In genomic region chr7:29489851-29490250, GRCm38 (mm10) we compare ENCODE assay signal across 11 mouse cellular contexts. TPM values are rescaled to one million over a fixed set of nuclear protein-coding genes. Genes with fewer than 3 reads are reported as not detected.
DNase-seq lines count a peak whose midpoint lies in the region; ATAC-seq lines count a peak whose summit lies in the region.
"Had no signal": no experiment of that assay in that cellular context is flagged by ENCODE, and none has a peak within 500 bp of the region (broad histone marks: within the 10 kb centered on the region; RNA-seq: fewer than 3 reads in every experiment).

No protein-coding gene starts in this region.

- peak; percentile 47 for DNase-seq in hindbrain, embryonic 11.5 days (ENCODE audit: low spot score)
- DNase-seq in 3134 (ENCODE audit: extremely low read depth, insufficient read length, low spot score) (peak; percentile 28), adipocyte (ENCODE audit: low spot score) (peak; percentile 11)
- DNase-seq in forebrain, embryonic 14.5 days (ENCODE audit: low spot score), result peak; percentile 62
- DNase-seq in cerebellum, adult 8-10 months, result no peak
- no peak for DNase-seq in kidney, postnatal 14 days
- DNase-seq: cerebellum, postnatal 14 days; right cerebral cortex, postnatal 4 days had no signal

- ATAC-seq in hindbrain, embryonic 11.5 days (ENCODE audit: low FRiP score), result no peak; the same call in 1 of the 2 replicates
- no peak for ATAC-seq in hindbrain, embryonic 16.5 days
- ATAC-seq in forebrain, embryonic 14.5 days, result peak; percentile 52; the same call in 1 of the 2 replicates
- no peak for ATAC-seq in cerebellum, adult (ENCODE audit: insufficient number of reproducible peaks, low FRiP score, low TSS enrichment)
- ATAC-seq: CD4-positive, CD25-positive, alpha-beta regulatory T cell, adult 4 months had no signal

- 12% methylated on average over 7 of the region's 7 CpGs for WGBS in hindbrain, embryonic 11.5 days
- WGBS in hindbrain, embryonic 16.5 days, result 10% methylated on average over 7 of the region's 7 CpGs
- WGBS in forebrain, embryonic 14.5 days, result 3% methylated on average over 7 of the region's 7 CpGs

- no peak overlapping the region for H3K4me3 ChIP-seq in hindbrain, embryonic 11.5 days (ENCODE audit: low read depth, low read length)
- H3K4me3 ChIP-seq in hindbrain, embryonic 16.5 days (ENCODE audit: low read length), result no peak overlapping the region
- no peak overlapping the region for H3K4me3 ChIP-seq in forebrain, embryonic 14.5 days (ENCODE audit: low read depth, low read length)

- no peak overlapping the region for H3K9ac ChIP-seq in hindbrain, embryonic 11.5 days (ENCODE audit: low read depth, low read length)
- no peak overlapping the region for H3K9ac ChIP-seq in hindbrain, embryonic 16.5 days (ENCODE audit: low read depth, low read length)
- no peak overlapping the region for H3K9ac ChIP-seq in forebrain, embryonic 14.5 days (ENCODE audit: low read length)

- H3K9me3 ChIP-seq in hindbrain, embryonic 11.5 days (ENCODE audit: control insufficient read depth, low read length), result no peaks in the 10 kb centered on the region
- no peaks in the 10 kb centered on the region for H3K9me3 ChIP-seq in hindbrain, embryonic 16.5 days (ENCODE audit: control insufficient read depth, low read length)
- H3K9me3 ChIP-seq in forebrain, embryonic 14.5 days (replicated peaks; ENCODE audit: control insufficient read depth, low read length), result no peaks in the 10 kb centered on the region

- H3K36me3 ChIP-seq in hindbrain, embryonic 11.5 days (ENCODE audit: control insufficient read depth, insufficient read depth, low read length), result no peaks in the 10 kb centered on the region
- H3K36me3 ChIP-seq in hindbrain, embryonic 16.5 days (ENCODE audit: control insufficient read depth, insufficient read depth, low read length), result no peaks in the 10 kb centered on the region
- no peaks in the 10 kb centered on the region for H3K36me3 ChIP-seq in forebrain, embryonic 14.5 days (ENCODE audit: control insufficient read depth, insufficient read depth, low read length)

- H3K27me3 ChIP-seq in hindbrain, embryonic 11.5 days (ENCODE audit: control insufficient read depth, insufficient read depth, low read length), result peaks cover 5% of the 10 kb centered on the region; the same call in 1 of the 2 replicates
- H3K27me3 ChIP-seq in hindbrain, embryonic 16.5 days (replicated peaks; ENCODE audit: control insufficient read depth, insufficient read depth, low read length), result no peaks in the 10 kb centered on the region
- H3K27me3 ChIP-seq in forebrain, embryonic 14.5 days (replicated peaks; ENCODE audit: control insufficient read depth, insufficient read depth, low read length), result no peaks in the 10 kb centered on the region

- no peaks in the 10 kb centered on the region for H3K4me1 ChIP-seq in hindbrain, embryonic 11.5 days (replicated peaks; ENCODE audit: control insufficient read depth, insufficient read depth, low read length)
- H3K4me1 ChIP-seq in hindbrain, embryonic 16.5 days (ENCODE audit: control insufficient read depth, insufficient read depth, low read depth, low read length), result peaks cover 9% of the 10 kb centered on the region
- H3K4me1 ChIP-seq in forebrain, embryonic 14.5 days (ENCODE audit: control insufficient read depth, insufficient read depth, low read length), result peaks cover 9% of the 10 kb centered on the region

- no peak overlapping the region for H3K27ac ChIP-seq in hindbrain, embryonic 11.5 days (ENCODE audit: low read depth, low read length)
- H3K27ac ChIP-seq in hindbrain, embryonic 16.5 days (ENCODE audit: low read depth, low read length), result no peak overlapping the region
- no peak overlapping the region; the same call in 1 of the 2 replicates for H3K27ac ChIP-seq in forebrain, embryonic 14.5 days (ENCODE audit: low read depth, low read length)

- no peak overlapping the region for H3K4me2 ChIP-seq in hindbrain, embryonic 11.5 days (replicated peaks; ENCODE audit: low read depth, low read length)
- H3K4me2 ChIP-seq in hindbrain, embryonic 16.5 days (ENCODE audit: low read length), result no peak overlapping the region
- no peak overlapping the region; the same call in 1 of the 2 replicates for H3K4me2 ChIP-seq in forebrain, embryonic 14.5 days (ENCODE audit: low read length)

RNA-seq across cellular contexts. Expression of gene Sipa1l3, which starts 28.6 kb away (rescaled TPM):
- polyA plus RNA-seq in hindbrain, embryonic 11.5 days (2014; fragmentation: Nextera tagmentation; extraction: Ambion mirVana), result 6.1 and 11.2 TPM in 2 replicates
- 18.2 and 23.1 TPM in 2 replicates for polyA plus RNA-seq in hindbrain, embryonic 16.5 days (2015; fragmentation: Nextera tagmentation; extraction: Ambion mirVana)
- 6.2 and 11.9 TPM in 2 replicates for polyA plus RNA-seq in forebrain, embryonic 14.5 days (2014; fragmentation: Nextera tagmentation; extraction: Ambion mirVana)

Comparison
In these comparisons a context has a peak if more than half of its experiments do, and no peak if none do; other contexts are left out.
1. DNase-seq: peak in hindbrain, embryonic 11.5 days (single experiment), 3134 (single experiment), adipocyte (single experiment) and forebrain, embryonic 14.5 days (single experiment); none in cerebellum, adult 8-10 months (single experiment) and kidney, postnatal 14 days (single experiment).